Mouse (Mus musculus) CH12.LX (cell line): ENCODE measurements around the gene Arhgap31.

Experiments
- BHLHE40 ChIP-seq: IDR thresholded peaks from 2 replicates; pipeline ENCODE4 v1.6.1; 2011; ENCODE audit warnings: mild to moderate bottlenecking, low read depth, low read length, improper control_type of control experiment
- CHD2 ChIP-seq: IDR thresholded peaks from 2 replicates; pipeline ENCODE4 v1.6.1; 2011; ENCODE audit warnings: low read length, improper control_type of control experiment
- CTCF ChIP-seq, 2 experiments: IDR thresholded peaks in 1 of 2; conservative IDR thresholded peaks in 1 of 2; 2 replicates each; pipeline ENCODE4 v1.5.1; 2011 to 2012; ENCODE audit warnings: low read depth in 2 of 2, low read length in 2 of 2, improper control_type of control experiment in 1 of 2, inconsistent platforms in 1 of 2, mild to moderate bottlenecking in 1 of 2, moderate library complexity in 1 of 2
- ELF1 ChIP-seq: IDR thresholded peaks from 2 replicates; pipeline ENCODE4 v1.6.1; 2014; ENCODE audit warnings: low read depth, mild to moderate bottlenecking, inconsistent platforms, low read length, improper control_type of control experiment
- EP300 ChIP-seq: IDR thresholded peaks from 2 replicates; pipeline ENCODE4 v1.6.1; 2011; ENCODE audit warnings: low read length, improper control_type of control experiment
- HCFC1 ChIP-seq: IDR thresholded peaks from 2 replicates; pipeline ENCODE4 v1.6.1; 2012; ENCODE audit warnings: low read depth, mild to moderate bottlenecking, inconsistent platforms, low read length, improper control_type of control experiment
- JUN ChIP-seq: IDR thresholded peaks from 2 replicates; pipeline ENCODE4 v1.6.1; 2011; ENCODE audit warnings: low read depth, mild to moderate bottlenecking, low read length, improper control_type of control experiment, moderate library complexity; ENCODE audit not compliant: insufficient read depth
- MEF2A ChIP-seq: IDR thresholded peaks from 2 replicates; pipeline ENCODE4 v1.6.1; 2014; ENCODE audit warnings: low read depth, mild to moderate bottlenecking, inconsistent platforms, low read length, improper control_type of control experiment, borderline replicate concordance
- POLR2A ChIP-seq: IDR thresholded peaks from 2 replicates; pipeline ENCODE4 v1.6.1; 2011; ENCODE audit warnings: low read depth, mild to moderate bottlenecking, improper control_type of control experiment, low read length
- SMC3 ChIP-seq: IDR thresholded peaks from 2 replicates; pipeline ENCODE4 v1.6.1; 2011; ENCODE audit warnings: low read depth, low read length, improper control_type of control experiment
- TBP ChIP-seq: conservative IDR thresholded peaks from 2 replicates; pipeline ENCODE4 v1.6.1; 2011; ENCODE audit warnings: low read depth, low read length, improper control_type of control experiment
- ZC3H11A ChIP-seq: IDR thresholded peaks from 2 replicates; pipeline ENCODE4 v1.6.1; 2012; ENCODE audit warnings: low read depth, mild to moderate bottlenecking, inconsistent platforms, low read length, improper control_type of control experiment
- ZNF384 ChIP-seq: IDR thresholded peaks from 2 replicates; pipeline ENCODE4 v1.6.1; 2012; ENCODE audit warnings: low read depth, low read length, improper control_type of control experiment, inconsistent platforms

- no peak for TF ChIP-seq CHD2
- peak; percentile 50 to 58; a peak in 3 of 4 replicates for TF ChIP-seq CTCF (conservative IDR thresholded peaks at IDR 0.05 in 1 of 2, IDR thresholded peaks at IDR 0.05 in 1 of 2; ENCODE audit: low read depth in 2 of 2, low read length in 2 of 2)
- no peak for TF ChIP-seq POLR2A
- no peak for TF ChIP-seq ZC3H11A
- TF ChIP-seq TBP = no peak
- TF ChIP-seq MEF2A = no peak
- no peak for TF ChIP-seq EP300
- TF ChIP-seq JUN = no peak
- TF ChIP-seq BHLHE40 = no peak
- 0 out of 2 replicates have a peak, but pooled peaks have one; percentile 11 for TF ChIP-seq SMC3
- no peak for TF ChIP-seq HCFC1
- TF ChIP-seq ZNF384 = no peak
- no peak for TF ChIP-seq ELF1
These were observed 90.8 kb downstream of the Arhgap31 start for GRCm38 (mm10) chr16:38622283-38622682.
